Mouse (Mus musculus): ENCODE data around the gene Iqce. TPM values are rescaled to one million over a fixed set of nuclear protein-coding genes. Genes with fewer than 3 reads are reported as not detected.

The Iqce gene
- polyA plus RNA-seq, 1 experiment = 30.0 TPM

DNA sequence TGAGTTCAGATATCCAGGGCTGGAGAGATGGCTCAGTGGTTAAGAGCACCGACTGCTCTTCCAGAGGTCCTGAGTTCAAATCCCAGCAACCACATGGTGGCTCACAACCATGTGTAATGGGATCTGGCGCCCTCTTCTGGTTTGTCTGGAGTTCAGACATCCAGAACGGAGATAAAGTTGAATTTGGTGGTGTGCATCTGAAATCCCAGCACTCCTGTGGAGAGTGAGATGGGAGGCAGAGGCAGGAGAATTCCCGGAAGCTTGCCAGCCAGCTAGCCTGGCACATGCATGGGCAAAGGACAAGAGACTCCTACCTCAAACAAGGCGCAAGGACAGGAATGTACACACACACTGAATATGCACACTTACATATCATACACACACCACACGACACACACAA is 57.9 kb downstream of the Iqce start:
- H3K36me3 ChIP-seq (ENCODE audit: control insufficient read depth, insufficient read depth, low read length) = no peaks in the 10 kb centered on the region
- no peak overlapping the region for H3K4me3 ChIP-seq (ENCODE audit: control insufficient read depth, insufficient read depth, low read length)
- DNase-seq = no peak

DNA sequence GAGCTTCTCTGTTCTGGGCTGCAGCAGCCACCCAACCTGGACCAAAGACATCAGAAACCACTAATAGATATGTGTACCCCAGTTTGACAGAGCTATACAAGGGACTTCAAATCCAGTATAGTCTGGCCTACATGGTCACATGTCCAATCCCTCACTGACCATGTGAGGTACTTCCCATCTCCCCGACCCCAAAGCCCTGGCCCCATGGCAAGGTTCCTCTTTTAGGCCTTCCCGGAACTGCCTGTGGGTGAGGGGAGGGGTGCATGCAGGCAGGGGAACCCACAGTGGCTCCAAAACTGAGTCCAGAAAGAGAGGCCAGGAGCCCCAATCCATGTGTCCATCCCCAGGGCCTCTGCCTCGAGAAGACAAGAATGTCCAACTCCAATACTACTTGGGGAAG is 60.1 kb downstream of the Iqce start:
- DNase-seq = no peak
- no peak overlapping the region for H3K4me3 ChIP-seq (ENCODE audit: control insufficient read depth, insufficient read depth, low read length)
- H3K4me1 ChIP-seq (replicated peaks; ENCODE audit: control insufficient read depth, insufficient read depth, low read length) = peaks cover 44% of the 10 kb centered on the region
- no peak for TF ChIP-seq POLR2A (IDR thresholded peaks at IDR 0.05; ENCODE audit: control insufficient read depth, extremely low read depth, insufficient read depth, low read length, poor library complexity)
- no peak for TF ChIP-seq CTCF (IDR thresholded peaks at IDR 0.05; ENCODE audit: borderline replicate concordance, control insufficient read depth, extremely low read depth, insufficient read depth, low read length, poor library complexity)
- WGBS = 16% methylated on average over 3 of the region's 3 CpGs
- no peaks in the 10 kb centered on the region for H3K27me3 ChIP-seq (ENCODE audit: control insufficient read depth, insufficient read depth, low read length)
- no peak overlapping the region for H3K27ac ChIP-seq (ENCODE audit: control insufficient read depth, insufficient read depth, low read length)
- H3K36me3 ChIP-seq (ENCODE audit: control insufficient read depth, insufficient read depth, low read length) = no peaks in the 10 kb centered on the region

More for the DNA sequence above, 57.9 kb downstream of the Iqce start:
- Histone ChIP-seq H3K27me3 (ENCODE audit: control insufficient read depth, insufficient read depth, low read length) (no peaks in the 10 kb centered on the region), H3K4me1 (replicated peaks; ENCODE audit: control insufficient read depth, insufficient read depth, low read length) (peaks cover 50% of the 10 kb centered on the region), H3K27ac (ENCODE audit: control insufficient read depth, insufficient read depth, low read length) (no peak overlapping the region)
- 95% methylated on average over 6 of the region's 6 CpGs for WGBS
- no peak for TF ChIP-seq CTCF (IDR thresholded peaks at IDR 0.05; ENCODE audit: borderline replicate concordance, control insufficient read depth, extremely low read depth, insufficient read depth, low read length, poor library complexity)
- TF ChIP-seq POLR2A (IDR thresholded peaks at IDR 0.05; ENCODE audit: control insufficient read depth, extremely low read depth, insufficient read depth, low read length, poor library complexity) = no peak

DNA sequence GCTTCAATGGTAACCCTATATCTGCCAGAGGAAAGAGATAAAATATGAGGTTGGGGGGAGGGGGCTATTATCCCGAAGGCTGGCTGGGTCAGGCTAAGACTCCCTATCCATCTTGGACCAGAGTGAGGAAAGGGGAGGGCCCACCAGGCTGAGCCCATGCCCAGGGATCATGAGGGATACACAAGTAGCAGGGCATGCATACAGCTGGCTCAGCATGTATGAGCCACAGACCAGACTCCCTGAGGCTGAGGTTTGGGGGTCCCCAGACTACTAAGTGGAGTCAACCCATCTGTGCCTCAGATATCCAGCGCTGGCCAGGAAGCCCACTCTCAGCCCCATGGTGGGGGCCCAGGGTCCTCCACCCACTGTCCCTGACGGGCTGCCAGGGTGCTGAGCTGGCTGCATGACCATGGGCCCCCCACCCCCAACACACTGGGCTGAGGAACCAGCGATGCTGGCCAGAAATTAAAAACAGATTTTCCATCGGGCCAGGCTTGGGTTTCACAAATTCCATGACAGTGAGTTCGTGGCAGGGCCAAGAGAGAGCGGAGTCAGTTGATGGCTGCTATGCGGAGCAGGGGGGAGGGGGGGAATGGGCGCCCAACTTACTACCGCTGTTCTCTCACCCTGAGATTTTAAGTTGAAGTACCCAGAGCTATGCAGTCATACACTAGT is 60.8 kb downstream of the Iqce start:
- no peak overlapping the region for H3K27ac ChIP-seq (ENCODE audit: control insufficient read depth, insufficient read depth, low read length)
- DNase-seq = no peak
- TF ChIP-seq CTCF (IDR thresholded peaks at IDR 0.05; ENCODE audit: borderline replicate concordance, control insufficient read depth, extremely low read depth, insufficient read depth, low read length, poor library complexity) (no peak), POLR2A (IDR thresholded peaks at IDR 0.05; ENCODE audit: control insufficient read depth, extremely low read depth, insufficient read depth, low read length, poor library complexity) (no peak)
- 79% methylated on average over 10 of the region's 10 CpGs for WGBS
- H3K36me3 ChIP-seq (ENCODE audit: control insufficient read depth, insufficient read depth, low read length) = no peaks in the 10 kb centered on the region
- peaks cover 45% of the 10 kb centered on the region for H3K4me1 ChIP-seq (replicated peaks; ENCODE audit: control insufficient read depth, insufficient read depth, low read length)
- H3K27me3 ChIP-seq (ENCODE audit: control insufficient read depth, insufficient read depth, low read length) = no peaks in the 10 kb centered on the region
- no peak overlapping the region for H3K4me3 ChIP-seq (ENCODE audit: control insufficient read depth, insufficient read depth, low read length)

DNA sequence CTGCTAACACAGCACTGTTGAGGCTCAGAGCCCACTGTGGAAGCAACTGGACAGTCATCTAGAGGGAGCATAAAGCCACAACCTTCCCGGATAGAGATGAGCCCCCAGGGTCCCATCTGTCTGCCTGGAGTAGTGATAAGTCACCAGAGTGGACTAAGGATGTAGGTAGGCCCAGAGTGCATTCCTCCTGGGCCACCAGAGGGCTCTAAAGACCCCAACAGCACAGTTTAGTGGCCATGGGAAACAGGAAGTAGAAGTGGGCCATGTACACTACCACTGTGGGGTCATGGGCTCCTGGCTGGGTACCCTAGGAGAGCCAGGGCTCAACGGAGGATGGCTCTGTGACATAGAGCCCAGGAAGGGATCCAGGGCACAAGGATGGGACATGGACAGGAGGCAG is 61.4 kb downstream of the Iqce start:
- H3K4me1 ChIP-seq (replicated peaks; ENCODE audit: control insufficient read depth, insufficient read depth, low read length) = peaks cover 42% of the 10 kb centered on the region
- no peak overlapping the region for H3K4me3 ChIP-seq (ENCODE audit: control insufficient read depth, insufficient read depth, low read length)
- no peak for DNase-seq
- no peak overlapping the region for H3K27ac ChIP-seq (ENCODE audit: control insufficient read depth, insufficient read depth, low read length)
- no peaks in the 10 kb centered on the region for H3K27me3 ChIP-seq (ENCODE audit: control insufficient read depth, insufficient read depth, low read length)
- 69% methylated on average over 2 of the region's 2 CpGs for WGBS
- no peaks in the 10 kb centered on the region for H3K36me3 ChIP-seq (ENCODE audit: control insufficient read depth, insufficient read depth, low read length)
- no peak for TF ChIP-seq POLR2A (IDR thresholded peaks at IDR 0.05; ENCODE audit: control insufficient read depth, extremely low read depth, insufficient read depth, low read length, poor library complexity)
- no peak for TF ChIP-seq CTCF (IDR thresholded peaks at IDR 0.05; ENCODE audit: borderline replicate concordance, control insufficient read depth, extremely low read depth, insufficient read depth, low read length, poor library complexity)

DNA sequence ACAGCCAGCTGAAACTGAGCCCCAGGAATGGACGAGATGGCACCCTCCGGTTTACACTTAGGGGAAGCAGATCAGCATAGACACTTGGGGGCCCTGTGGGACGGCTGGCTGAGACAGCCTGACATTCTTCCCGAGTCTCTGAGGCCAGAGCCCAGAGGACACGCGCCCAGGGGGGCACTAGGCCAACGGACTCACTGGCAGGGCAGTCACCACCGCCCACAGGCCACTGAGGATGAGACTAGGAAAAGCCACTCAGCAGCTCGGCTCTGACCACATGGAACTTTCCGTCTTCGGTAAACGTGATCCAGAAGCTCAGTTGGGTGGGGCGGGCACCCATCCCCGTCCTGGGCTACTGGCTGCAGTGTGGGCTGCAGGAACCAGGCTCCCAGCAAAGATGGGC is 62.3 kb downstream of the Iqce start:
- Histone ChIP-seq H3K4me3 (ENCODE audit: control insufficient read depth, insufficient read depth, low read length) (no peak overlapping the region), H3K4me1 (replicated peaks; ENCODE audit: control insufficient read depth, insufficient read depth, low read length) (peaks cover 35% of the 10 kb centered on the region), H3K27ac (ENCODE audit: control insufficient read depth, insufficient read depth, low read length) (no peak overlapping the region), H3K27me3 (ENCODE audit: control insufficient read depth, insufficient read depth, low read length) (no peaks in the 10 kb centered on the region), H3K36me3 (ENCODE audit: control insufficient read depth, insufficient read depth, low read length) (0 out of 2 replicates have a peak, but pooled peaks cover 3% of the 10 kb centered on the region)
- WGBS = 95% methylated on average over 14 of the region's 14 CpGs
- no peak for DNase-seq
- TF ChIP-seq CTCF (IDR thresholded peaks at IDR 0.05; ENCODE audit: borderline replicate concordance, control insufficient read depth, extremely low read depth, insufficient read depth, low read length, poor library complexity) (no peak), POLR2A (IDR thresholded peaks at IDR 0.05; ENCODE audit: control insufficient read depth, extremely low read depth, insufficient read depth, low read length, poor library complexity) (no peak)

DNA sequence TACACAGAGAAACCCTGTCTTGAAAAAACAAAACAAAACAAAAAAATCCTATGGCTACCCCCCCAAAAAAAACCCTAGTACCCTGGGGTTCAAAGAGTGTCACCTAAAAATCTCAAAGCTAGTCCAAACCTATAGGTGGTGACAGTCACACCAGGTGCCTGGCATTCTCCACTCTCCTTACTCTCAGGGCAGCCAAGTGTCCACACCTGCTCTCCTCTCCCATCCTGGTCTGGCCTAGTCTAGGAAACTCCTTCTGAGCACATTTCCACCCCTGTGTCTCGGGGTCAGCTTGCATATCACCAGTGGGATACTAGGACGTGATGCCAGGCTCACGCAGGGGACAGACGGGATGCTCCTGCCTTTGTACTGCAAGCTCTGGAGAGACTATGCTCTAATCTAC is 62.9 kb downstream of the Iqce start:
- Histone ChIP-seq H3K36me3 (ENCODE audit: control insufficient read depth, insufficient read depth, low read length) (peaks cover 3% of the 10 kb centered on the region; the same call in 1 of the 2 replicates), H3K27me3 (ENCODE audit: control insufficient read depth, insufficient read depth, low read length) (no peaks in the 10 kb centered on the region), H3K4me3 (ENCODE audit: control insufficient read depth, insufficient read depth, low read length) (no peak overlapping the region), H3K27ac (ENCODE audit: control insufficient read depth, insufficient read depth, low read length) (no peak overlapping the region), H3K4me1 (replicated peaks; ENCODE audit: control insufficient read depth, insufficient read depth, low read length) (peaks cover 30% of the 10 kb centered on the region)
- no peak for TF ChIP-seq POLR2A (IDR thresholded peaks at IDR 0.05; ENCODE audit: control insufficient read depth, extremely low read depth, insufficient read depth, low read length, poor library complexity)
- TF ChIP-seq CTCF (IDR thresholded peaks at IDR 0.05; ENCODE audit: borderline replicate concordance, control insufficient read depth, extremely low read depth, insufficient read depth, low read length, poor library complexity) = no peak
- DNase-seq = no peak
- 98% methylated on average over 4 of the region's 4 CpGs for WGBS
